Mouse (Mus musculus): Measurements from ENCODE around the gene Zfp1. TPM values are rescaled to one million over a fixed set of nuclear protein-coding genes. Genes with fewer than 3 reads are reported as not detected.

Gene Zfp1
- total and polyA plus RNA-seq, 2 experiments from 2014 or later: 18.1 to 22.7 TPM

DNA sequence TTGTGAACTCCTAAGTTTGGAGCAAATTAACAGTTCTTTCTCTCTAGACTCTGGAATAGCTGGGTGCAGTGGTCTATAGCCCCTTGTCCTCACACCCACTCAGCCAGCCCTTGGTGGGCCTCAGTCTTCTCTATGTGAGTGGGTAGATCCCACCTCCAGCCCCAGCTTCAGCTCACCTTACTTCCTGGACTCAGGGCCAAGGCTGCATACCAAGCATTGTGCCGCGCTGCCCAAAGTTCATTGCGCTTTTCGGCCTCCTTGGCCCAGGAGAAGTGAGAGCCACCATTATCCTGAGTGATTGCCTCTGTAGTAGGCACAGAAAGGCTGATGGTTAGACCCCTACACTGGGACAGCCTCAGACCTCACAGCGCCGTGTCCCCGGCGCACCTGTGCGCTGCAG is 15.3 kb upstream of the Zfp1 start:
- H3K9me3 ChIP-seq (ENCODE audit: low read length): no peaks in the 10 kb centered on the region
- no peak for DNase-seq (ENCODE audit: low spot score)
- no peak overlapping the region for H3K4me2 ChIP-seq (ENCODE audit: low read depth, low read length, poor library complexity, severe bottlenecking)
- H3K36me3 ChIP-seq (ENCODE audit: insufficient read depth, low read length): peaks cover 5% of the 10 kb centered on the region
- no peak overlapping the region for H3K4me3 ChIP-seq (ENCODE audit: low read depth, low read length)
- no peak overlapping the region for H3K27ac ChIP-seq (ENCODE audit: low read depth, low read length)
- H3K27me3 ChIP-seq (ENCODE audit: insufficient read depth, low read length): no peaks in the 10 kb centered on the region
- no peak for TF ChIP-seq CTCF (IDR thresholded peaks at IDR 0.05)
- ATAC-seq (ENCODE audit: low FRiP score): no peak
- no peaks in the 10 kb centered on the region; the same call in 1 of the 2 replicates for H3K4me1 ChIP-seq (ENCODE audit: insufficient read depth, low read length)
- no peak overlapping the region for H3K9ac ChIP-seq (replicated peaks; ENCODE audit: low read length, poor library complexity, severe bottlenecking)
- WGBS: 95% methylated on average over 9 of the region's 9 CpGs

DNA sequence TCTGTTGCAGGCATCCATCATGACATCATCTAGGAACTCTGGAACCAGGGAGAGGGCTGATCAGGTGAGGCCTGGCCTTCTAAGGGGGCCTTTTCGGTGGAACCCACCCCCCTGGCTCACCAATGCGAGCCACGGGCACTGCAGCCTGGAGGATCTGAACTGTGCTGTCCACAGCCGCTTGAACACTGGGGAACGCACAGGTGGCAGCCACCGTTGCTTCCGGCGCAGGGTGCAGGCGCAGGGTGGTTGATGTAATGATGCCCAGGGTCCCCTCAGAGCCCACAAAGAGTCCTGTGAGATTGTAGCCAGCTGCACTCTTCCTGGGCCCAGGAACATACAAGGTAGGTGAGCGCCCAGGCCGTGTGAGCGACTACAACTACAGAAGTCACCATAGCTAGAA is 14.8 kb upstream of the Zfp1 start:
- no peak overlapping the region for H3K4me3 ChIP-seq (ENCODE audit: low read depth, low read length)
- H3K27ac ChIP-seq (ENCODE audit: low read depth, low read length): no peak overlapping the region
- no peak overlapping the region for H3K9ac ChIP-seq (replicated peaks; ENCODE audit: low read length, poor library complexity, severe bottlenecking)
- no peak for DNase-seq (ENCODE audit: low spot score)
- H3K27me3 ChIP-seq (ENCODE audit: insufficient read depth, low read length): no peaks in the 10 kb centered on the region
- no peak for TF ChIP-seq CTCF (IDR thresholded peaks at IDR 0.05)
- 95% methylated on average over 12 of the region's 12 CpGs for WGBS
- peaks cover 5% of the 10 kb centered on the region for H3K36me3 ChIP-seq (ENCODE audit: insufficient read depth, low read length)
- H3K4me1 ChIP-seq (ENCODE audit: insufficient read depth, low read length): no peaks in the 10 kb centered on the region; the same call in 1 of the 2 replicates
- no peak for ATAC-seq (ENCODE audit: low FRiP score)
- no peaks in the 10 kb centered on the region for H3K9me3 ChIP-seq (ENCODE audit: low read length)
- H3K4me2 ChIP-seq (ENCODE audit: low read depth, low read length, poor library complexity, severe bottlenecking): no peak overlapping the region

DNA sequence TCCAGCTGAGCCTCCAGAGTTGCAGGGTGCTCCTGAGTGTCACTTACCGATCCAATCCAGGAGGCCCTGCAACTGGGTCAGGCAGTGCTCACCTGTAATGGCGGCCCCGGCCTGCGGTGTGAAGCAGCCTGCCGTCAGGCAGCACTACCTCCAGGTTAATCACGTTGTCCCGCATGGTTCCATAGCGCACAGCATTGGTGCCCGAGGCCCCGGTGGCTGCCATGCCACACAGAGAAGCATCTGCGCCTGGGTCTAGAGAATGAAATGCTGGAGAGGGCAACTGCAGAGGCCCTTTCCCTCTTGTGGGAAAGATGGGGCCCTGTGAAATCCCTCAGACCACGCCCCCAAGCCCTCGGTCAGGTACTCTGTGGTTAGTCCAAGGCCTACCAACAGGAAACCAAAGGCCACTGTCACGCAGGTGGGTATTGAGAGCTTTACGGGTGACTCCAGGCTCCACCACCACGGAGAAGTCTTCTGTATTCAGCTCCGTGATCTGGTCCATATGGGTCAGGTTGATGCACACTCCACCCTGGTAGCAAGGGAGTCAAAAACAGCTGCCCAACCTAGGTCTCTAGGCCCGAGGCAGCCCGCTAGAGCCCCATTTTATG is 14.2 kb upstream of the Zfp1 start:
- no peak for ATAC-seq (ENCODE audit: low FRiP score)
- no peak for TF ChIP-seq CTCF (IDR thresholded peaks at IDR 0.05)

DNA sequence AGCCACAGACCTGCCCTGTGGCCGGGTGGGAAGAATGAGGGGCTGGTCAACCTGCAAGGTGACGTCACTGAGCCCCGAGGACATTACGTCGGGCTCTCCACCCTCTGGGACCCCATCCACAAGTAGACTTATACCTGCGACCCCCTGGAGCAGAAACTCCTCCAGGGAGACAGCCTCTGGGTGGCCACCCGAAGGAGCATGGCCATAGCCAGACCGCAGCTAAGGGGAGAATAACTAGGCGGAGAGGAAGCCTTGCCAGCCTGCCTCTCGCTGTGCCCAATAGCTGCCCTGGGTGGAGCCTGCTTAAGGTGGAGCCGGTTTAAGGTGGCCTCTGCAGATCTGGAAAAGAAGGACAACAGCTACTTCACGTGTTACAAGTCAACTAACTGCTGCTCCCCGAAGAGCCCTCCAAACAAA is 13.1 kb upstream of the Zfp1 start, which contains the start of gene Ldhd:
Ldhd (minus strand) TSS at position 270 of the 417 bp plus-strand sequence.
- no peaks in the 10 kb centered on the region for H3K27me3 ChIP-seq (ENCODE audit: insufficient read depth, low read length)
- H3K9me3 ChIP-seq (ENCODE audit: low read length): no peaks in the 10 kb centered on the region
- peak; percentile 44 for ATAC-seq (ENCODE audit: low FRiP score)
- peak within 1 kb of the TSS; percentile 34 for H3K4me3 ChIP-seq (ENCODE audit: low read depth, low read length)
- DNase-seq (ENCODE audit: low spot score): peak; percentile 49
- H3K36me3 ChIP-seq (ENCODE audit: insufficient read depth, low read length): no peaks in the 10 kb centered on the region; the same call in 1 of the 2 replicates
- no peak within 1 kb of the TSS for H3K27ac ChIP-seq (ENCODE audit: low read depth, low read length)
- no peaks in the 10 kb centered on the region; the same call in 1 of the 2 replicates for H3K4me1 ChIP-seq (ENCODE audit: insufficient read depth, low read length)
- 32% methylated on average over 13 of the region's 13 CpGs for WGBS
- H3K9ac ChIP-seq (replicated peaks; ENCODE audit: low read length, poor library complexity, severe bottlenecking): peak within 1 kb of the TSS; percentile 40; the same call in 1 of the 2 replicates
- TF ChIP-seq CTCF (IDR thresholded peaks at IDR 0.05): no peak
- peak within 1 kb of the TSS; percentile 61 for H3K4me2 ChIP-seq (ENCODE audit: low read depth, low read length, poor library complexity, severe bottlenecking)

More for the DNA sequence above, 14.2 kb upstream of the Zfp1 start:
- H3K4me2 ChIP-seq (ENCODE audit: low read depth, low read length, poor library complexity, severe bottlenecking): no peak overlapping the region
- WGBS: 93% methylated on average over 19 of the region's 19 CpGs
- no peak for DNase-seq (ENCODE audit: low spot score)
- no peaks in the 10 kb centered on the region for H3K9me3 ChIP-seq (ENCODE audit: low read length)
- H3K4me3 ChIP-seq (ENCODE audit: low read depth, low read length): no peak overlapping the region
- no peaks in the 10 kb centered on the region; the same call in 1 of the 2 replicates for H3K4me1 ChIP-seq (ENCODE audit: insufficient read depth, low read length)
- no peaks in the 10 kb centered on the region for H3K27me3 ChIP-seq (ENCODE audit: insufficient read depth, low read length)
- H3K9ac ChIP-seq (replicated peaks; ENCODE audit: low read length, poor library complexity, severe bottlenecking): no peak overlapping the region
- H3K27ac ChIP-seq (ENCODE audit: low read depth, low read length): no peak overlapping the region
- H3K36me3 ChIP-seq (ENCODE audit: insufficient read depth, low read length): peaks cover 3% of the 10 kb centered on the region

DNA sequence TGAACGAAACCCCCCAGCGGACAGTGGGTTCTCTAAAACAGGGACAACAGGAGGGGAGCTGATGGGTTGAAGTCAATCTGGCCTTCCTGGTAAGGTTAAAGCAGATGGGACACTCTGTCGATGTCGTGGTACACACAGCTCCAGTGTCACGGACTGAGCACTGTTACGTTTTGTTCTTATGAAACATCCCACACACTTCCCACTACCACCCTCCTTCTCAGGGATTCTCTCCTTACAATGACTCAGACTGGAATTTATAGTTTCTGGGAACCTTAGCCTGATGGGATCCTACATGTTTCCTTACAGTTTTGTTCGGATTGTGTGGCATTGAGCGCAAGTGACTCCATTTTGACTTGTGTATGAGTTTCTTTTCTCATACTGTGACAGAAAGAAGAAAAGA is 11.6 kb upstream of the Zfp1 start:
- H3K9me3 ChIP-seq (ENCODE audit: low read length): no peaks in the 10 kb centered on the region
- no peak overlapping the region for H3K4me2 ChIP-seq (ENCODE audit: low read depth, low read length, poor library complexity, severe bottlenecking)
- no peak for ATAC-seq (ENCODE audit: low FRiP score)
- no peaks in the 10 kb centered on the region for H3K27me3 ChIP-seq (ENCODE audit: insufficient read depth, low read length)
- no peak for TF ChIP-seq CTCF (IDR thresholded peaks at IDR 0.05)
- H3K36me3 ChIP-seq (ENCODE audit: insufficient read depth, low read length): no peaks in the 10 kb centered on the region; the same call in 1 of the 2 replicates
- H3K27ac ChIP-seq (ENCODE audit: low read depth, low read length): no peak overlapping the region
- WGBS: 92% methylated on average over 8 of the region's 8 CpGs
- H3K4me1 ChIP-seq (ENCODE audit: insufficient read depth, low read length): no peaks in the 10 kb centered on the region; the same call in 1 of the 2 replicates
- no peak overlapping the region for H3K4me3 ChIP-seq (ENCODE audit: low read depth, low read length)
- no peak for DNase-seq (ENCODE audit: low spot score)
- no peak overlapping the region for H3K9ac ChIP-seq (replicated peaks; ENCODE audit: low read length, poor library complexity, severe bottlenecking)

DNA sequence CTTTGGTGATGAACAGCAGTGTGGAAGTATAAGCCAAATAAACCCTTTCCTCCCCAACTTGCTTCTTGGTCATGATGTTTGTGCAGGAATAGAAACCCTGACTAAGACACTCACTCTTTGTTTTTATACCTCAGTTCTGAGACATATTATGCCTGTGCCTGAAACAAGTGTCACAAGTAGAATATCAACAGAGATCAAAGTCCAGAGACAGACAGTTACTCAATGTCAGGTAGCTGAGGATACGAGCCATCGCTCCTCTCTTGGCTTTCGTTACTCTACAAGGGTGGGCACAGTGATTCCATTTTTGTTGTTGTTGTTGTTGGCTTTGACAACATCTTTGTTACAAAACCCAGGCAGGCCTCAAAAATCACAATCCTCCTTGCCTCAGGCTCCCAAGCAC is 10.2 kb upstream of the Zfp1 start:
- 97% methylated on average over 3 of the region's 3 CpGs for WGBS
- Histone ChIP-seq H3K27ac (ENCODE audit: low read depth, low read length) (no peak overlapping the region), H3K36me3 (ENCODE audit: insufficient read depth, low read length) (no peaks in the 10 kb centered on the region), H3K4me1 (ENCODE audit: insufficient read depth, low read length) (no peaks in the 10 kb centered on the region; the same call in 1 of the 2 replicates), H3K27me3 (ENCODE audit: insufficient read depth, low read length) (no peaks in the 10 kb centered on the region), H3K4me3 (ENCODE audit: low read depth, low read length) (no peak overlapping the region), H3K9ac (replicated peaks; ENCODE audit: low read length, poor library complexity, severe bottlenecking) (no peak overlapping the region), H3K4me2 (ENCODE audit: low read depth, low read length, poor library complexity, severe bottlenecking) (no peak overlapping the region), H3K9me3 (ENCODE audit: low read length) (no peaks in the 10 kb centered on the region)
- ATAC-seq (ENCODE audit: low FRiP score) (no peak), DNase-seq (ENCODE audit: low spot score) (no peak)
- TF ChIP-seq CTCF (IDR thresholded peaks at IDR 0.05): no peak

Measured in midbrain, postnatal 0 days (tissue).